Mouse (Mus musculus): Measurements from ENCODE around the gene Lmo2.
"Not testable (repeated sequence)": the region's sequence is repeated elsewhere in the genome, so short reads cannot be mapped to it uniquely, and the experiment has no call there.

Gene Lmo2

DNA sequence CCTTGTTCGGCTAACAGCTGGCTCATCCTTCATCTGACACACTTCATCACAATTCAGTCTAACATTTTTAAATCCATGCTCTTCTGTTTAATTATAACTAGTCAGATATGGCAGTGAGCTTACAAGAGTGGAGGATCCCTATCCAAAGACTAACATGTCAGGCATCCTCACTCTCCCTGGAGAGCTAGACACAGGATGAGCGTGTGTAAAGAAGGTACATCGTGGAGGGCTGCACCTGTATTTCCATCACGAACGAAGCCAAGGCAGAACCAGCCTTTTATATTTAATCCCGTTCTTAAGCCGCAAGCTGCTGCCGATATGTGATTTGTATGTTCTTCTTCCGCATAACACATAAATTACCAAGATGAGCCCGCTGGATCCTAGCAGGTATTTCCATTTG is 25.4 kb downstream of the Lmo2 start:
- no peak for DNase-seq

DNA sequence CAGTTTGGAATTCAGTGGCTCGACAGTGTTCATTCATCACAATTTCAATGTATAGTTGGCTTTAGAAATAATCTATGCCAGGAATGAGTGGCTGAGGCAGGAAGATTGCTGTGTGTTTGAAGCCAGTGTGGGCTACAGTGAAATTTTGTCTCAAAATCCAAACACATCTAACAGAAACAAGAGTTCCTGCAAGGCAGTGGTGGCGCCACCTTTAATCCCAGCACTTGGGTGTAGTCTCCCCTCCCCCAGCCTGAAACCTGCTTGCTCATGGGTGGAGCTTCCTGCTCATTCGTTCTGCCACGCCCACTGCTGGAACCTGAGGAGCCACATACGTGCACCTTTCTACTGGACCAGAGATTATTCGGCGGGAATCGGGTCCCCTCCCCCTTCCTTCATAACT is 29.8 kb downstream of the Lmo2 start:
- not testable (repeated sequence) for DNase-seq

DNA sequence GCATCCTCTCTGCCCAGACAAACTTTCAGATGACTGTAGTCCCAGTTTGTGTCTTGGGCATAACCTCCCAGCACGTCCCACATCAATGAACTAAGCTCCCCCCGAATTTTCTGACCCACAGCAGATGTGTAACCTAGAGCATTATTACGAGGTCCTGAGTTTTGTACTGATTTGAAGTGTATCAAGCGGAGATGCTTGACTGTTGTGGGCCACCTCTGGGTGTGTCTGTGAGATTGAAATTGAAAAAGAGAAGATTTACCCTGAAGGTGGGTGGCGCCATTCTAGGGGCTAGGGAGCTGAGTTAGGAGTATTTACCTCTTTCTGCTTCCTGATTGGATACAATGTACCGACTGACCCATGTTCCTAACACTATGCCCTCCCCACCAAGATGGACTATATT is 31.9 kb downstream of the Lmo2 start:
- DNase-seq, result no peak

DNA sequence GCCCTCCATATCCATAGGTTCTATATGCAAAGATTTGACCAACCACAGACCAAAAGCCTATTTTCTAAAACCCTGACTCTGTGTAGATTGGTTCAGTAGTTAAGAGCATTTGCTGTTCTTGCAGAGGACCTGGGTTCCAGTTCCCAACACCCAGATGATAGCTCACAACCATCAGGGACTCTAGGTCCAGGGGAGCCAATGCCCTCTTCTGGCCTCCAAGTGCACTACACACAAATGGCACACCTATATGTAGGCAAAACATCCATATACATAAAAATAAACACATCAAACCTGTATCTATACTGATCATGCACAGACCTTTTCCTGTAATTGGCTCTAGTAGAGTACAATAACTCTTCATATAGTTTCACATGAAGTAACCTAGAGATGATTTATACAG is 33.5 kb downstream of the Lmo2 start:
- no peak for DNase-seq

DNA sequence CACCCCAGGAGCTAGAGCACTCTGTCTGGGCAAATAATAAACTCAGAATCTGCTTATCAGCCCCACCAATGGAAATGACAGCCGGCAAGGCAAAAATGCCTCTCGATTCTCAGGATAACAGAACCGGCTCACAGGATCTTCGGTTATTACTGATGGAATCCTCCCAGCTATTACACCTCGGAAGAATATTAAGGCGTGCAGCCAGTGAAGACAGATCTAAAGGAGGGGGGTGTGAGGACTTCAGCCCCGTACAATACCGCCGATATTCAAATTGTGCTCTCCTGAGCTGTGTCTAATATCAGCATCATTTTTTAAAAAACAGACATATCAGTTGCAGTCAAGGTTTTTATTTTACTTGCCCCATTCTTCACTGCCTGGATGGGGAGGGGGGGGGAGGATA is 34.4 kb downstream of the Lmo2 start:
- DNase-seq, result no peak

DNA sequence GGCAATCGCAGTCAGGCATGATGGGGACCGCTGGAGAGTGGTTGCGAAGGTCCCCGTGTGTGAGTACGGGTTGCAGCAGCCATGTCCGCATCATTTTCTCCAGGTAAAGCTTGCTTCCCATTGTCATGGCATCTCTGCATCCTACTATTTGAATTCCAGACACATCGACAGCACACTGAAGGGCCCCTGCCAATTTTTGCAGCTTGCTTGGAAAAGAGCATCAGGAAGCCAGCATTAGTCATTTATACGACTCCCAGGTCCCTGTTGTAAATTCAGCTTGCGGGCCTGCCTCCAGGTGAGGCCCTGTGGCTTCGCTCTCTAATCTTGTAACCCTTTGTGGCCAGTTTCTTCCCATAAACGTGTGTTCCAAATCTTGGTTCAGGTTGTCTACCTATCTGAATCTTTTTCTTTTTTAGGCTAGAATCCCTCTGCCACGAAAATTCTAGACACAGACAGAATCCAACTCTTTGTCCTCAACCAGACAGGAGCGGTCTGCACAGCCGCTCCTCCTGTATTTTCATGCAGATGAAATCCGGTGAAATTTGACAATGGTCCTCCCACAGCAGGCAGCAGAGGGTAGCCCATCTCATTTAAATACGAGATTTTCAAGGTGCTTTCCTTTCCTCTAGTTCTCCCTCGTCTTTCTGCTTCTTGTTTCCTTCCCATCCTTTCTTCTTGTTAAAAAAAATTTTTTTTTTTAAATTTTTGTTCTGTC is 35.0 kb downstream of the Lmo2 start:
- DNase-seq, result no peak

DNA sequence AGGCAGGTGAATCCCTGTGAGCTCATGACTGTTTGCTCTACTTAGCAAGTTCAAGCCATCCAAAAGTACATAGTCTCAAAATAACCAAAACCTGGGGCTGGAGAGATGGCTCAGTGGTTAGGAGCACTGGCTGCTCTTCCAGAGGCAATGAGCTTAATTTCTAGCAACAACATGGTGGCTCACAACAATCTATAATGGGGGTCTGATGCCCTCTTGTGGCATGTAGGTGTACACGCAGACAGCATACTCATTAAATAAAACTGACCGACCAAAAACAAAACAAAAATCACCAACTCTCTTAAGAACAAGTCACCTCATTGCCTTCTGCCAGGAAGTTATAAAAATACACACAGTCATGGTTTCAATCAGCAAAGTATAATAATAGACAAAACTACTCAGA is 43.3 kb downstream of the Lmo2 start:
- no peak for DNase-seq

DNA sequence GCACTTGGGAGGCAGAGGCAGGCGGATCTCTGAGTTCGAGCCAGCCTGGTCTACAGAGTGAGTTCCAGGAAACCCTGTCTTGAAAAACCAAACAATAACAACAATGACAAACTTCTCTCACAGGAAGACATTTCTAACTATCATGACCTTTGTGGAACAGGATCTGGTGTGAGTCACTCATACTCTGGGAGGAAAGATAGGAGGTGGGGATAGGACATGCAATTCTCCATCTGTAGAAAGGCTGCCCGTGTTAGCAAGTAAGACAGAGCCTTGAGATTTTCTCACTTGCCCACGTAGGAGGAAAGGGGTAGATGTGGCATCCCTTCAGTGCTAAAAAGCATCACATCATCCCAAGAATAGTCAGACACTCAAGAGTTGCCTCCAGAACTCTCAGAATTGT is 44.1 kb downstream of the Lmo2 start:
- DNase-seq, result no peak

DNA sequence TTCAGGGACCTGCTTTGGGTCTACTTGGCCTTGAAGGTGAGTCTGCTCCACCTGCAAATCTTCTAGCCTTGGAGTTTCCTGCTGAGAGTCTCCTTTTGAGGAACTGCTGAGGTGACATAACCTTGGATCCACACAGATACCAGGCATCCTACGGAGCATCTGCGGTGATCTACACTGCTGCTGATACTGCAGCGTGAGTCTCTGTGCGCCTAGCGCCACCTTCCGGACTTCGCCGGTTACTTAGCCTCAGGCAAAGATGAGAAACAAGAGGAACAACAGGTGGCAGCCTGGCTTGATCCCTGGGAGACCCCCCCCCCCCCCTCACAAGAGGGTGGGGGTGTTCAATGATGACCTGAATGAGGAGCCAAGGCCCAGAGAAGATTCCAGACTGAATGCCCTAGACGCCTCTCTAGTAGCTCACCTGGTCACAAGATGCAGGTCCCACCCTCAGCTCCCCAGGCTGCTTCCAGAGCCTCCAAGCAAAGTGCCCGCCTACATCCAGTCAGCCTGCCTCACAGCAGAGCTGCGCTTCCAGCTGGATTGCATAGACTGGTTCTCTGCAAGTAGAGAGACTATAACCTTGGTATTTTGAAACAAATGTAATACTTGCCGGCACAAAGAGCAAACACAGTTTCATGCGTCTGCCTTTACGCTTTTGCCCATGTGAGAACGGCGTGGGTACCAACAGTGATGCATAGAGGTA is 45.1 kb downstream of the Lmo2 start:
- DNase-seq, result peak; percentile 40 to 47

DNA sequence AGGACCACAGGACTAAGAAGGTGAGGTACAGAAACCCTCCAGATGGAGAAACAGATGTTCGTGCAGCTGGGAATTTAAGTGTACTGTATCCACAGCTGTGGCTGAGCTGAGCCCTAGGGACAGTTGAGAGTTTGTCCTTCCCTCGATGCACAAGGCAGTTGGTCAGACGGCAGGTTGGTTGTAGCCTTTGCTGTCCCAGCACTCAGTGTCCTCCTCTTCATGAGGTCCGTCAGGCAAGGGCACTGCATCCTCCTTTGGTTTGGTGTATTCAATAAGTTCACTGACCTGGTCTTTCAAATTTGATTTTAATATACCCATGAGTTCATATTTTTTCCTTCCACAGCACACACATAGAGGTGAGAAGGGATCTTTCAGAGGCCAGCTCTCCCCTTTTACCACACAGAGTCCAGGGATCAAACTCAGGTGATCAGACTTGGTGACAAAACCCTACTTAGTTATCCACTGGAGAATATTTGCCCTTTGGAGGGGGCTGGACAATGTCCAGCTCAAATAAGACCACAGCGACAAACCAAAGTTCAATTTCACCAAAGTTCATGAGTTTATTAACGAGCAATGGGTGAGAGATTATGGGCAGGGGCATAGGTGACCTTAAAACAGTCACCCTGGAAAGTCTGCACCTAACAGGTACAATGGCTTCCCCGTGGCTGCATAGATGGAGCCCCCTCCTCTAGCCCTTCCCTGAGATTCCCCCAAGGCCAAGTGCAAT is 50.2 kb downstream of the Lmo2 start:
- DNase-seq, result no peak

DNA sequence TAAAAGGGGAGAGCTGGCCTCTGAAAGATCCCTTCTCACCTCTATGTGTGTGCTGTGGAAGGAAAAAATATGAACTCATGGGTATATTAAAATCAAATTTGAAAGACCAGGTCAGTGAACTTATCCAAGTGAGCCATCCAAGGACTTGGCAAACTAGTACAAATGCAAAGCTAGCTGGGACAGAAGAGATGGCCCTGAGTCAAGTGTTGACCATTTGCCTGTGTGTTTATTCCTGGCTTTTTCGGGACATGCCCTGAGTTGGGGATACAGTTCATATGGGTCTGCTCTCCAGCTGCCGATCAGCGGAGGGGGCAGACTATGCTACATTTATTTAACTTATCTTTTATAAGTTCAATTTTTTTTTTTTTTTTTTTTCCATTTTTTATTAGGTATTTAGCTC is 51.1 kb downstream of the Lmo2 start:
- DNase-seq, result not testable (repeated sequence)

DNA sequence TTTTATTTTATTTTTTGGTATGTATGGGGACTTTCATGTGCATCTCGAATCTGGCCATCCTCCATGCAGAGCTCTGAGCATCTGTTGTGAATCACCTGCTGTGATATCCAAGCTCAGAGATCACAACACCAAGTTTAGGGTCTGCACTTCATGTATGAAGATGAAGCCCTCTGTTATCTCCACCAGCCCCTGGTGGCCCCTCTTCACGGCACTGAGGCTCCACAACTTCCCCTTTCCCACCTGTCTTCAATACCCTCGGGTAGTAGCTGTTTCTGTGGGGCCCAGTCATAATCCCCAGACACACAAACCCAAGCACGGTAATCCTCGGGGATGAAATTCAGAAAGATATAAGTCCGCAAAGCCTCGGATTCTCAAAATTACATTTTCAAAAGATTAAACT is 65.3 kb downstream of the Lmo2 start:
- no peak for DNase-seq

DNA sequence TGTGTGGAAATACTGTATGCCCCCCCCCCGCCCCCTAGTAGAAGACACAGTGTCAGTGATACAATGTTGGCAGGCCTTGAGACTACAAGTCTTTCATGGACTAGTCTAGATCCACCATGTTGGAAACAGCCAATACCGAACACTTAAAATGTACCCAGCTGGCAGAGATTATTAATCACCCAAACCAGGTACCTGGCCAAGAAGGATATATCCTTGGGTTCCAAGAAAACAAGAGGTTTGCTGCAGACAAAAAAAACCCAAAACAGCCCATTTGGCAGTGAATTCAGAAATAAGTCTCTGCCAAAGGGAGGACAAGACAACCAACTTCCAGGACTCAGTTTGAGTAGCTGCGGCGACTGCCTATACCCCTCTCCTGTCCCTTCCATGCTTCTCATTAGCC is 66.9 kb downstream of the Lmo2 start:
- no peak for DNase-seq

DNA sequence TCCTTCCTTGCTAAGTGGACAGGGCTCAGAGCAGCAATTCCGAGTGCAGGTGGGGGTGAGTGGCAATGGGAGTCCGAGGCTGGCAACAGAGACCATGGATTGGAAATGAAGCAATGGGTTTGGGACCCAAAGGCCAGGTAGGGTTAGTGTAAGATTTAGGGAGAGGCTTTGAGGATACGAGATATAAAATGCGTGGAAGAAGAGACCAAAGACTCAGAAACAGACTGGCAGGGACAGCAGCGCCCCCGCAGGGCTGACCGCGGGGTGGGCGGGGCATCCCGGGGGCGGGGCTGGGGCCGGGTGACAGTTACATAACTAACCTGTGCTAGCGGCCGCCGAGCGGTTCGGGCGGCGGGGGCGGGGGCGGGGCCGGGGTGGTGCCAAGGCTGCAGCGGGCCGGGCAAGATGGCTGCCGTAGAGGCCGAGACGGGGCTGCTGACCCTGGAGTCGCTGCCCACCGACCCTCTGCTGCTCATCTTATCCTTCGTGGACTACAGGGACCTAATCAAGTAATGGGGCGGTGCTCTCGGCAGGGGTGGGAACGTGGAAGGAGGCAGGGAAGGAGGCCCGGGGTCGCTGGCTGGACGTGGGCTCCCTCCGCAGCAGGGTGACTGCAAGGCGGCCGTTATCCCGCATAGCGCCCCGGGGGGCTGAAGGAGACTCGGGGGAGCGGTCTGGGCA is 69.8 kb downstream of the Lmo2 start, which contains the start of gene Fbxo3:
Fbxo3 (plus strand) TSS at position 264 of the 681 bp plus-strand sequence.
- peak; percentile 84 to 93 for DNase-seq

DNA sequence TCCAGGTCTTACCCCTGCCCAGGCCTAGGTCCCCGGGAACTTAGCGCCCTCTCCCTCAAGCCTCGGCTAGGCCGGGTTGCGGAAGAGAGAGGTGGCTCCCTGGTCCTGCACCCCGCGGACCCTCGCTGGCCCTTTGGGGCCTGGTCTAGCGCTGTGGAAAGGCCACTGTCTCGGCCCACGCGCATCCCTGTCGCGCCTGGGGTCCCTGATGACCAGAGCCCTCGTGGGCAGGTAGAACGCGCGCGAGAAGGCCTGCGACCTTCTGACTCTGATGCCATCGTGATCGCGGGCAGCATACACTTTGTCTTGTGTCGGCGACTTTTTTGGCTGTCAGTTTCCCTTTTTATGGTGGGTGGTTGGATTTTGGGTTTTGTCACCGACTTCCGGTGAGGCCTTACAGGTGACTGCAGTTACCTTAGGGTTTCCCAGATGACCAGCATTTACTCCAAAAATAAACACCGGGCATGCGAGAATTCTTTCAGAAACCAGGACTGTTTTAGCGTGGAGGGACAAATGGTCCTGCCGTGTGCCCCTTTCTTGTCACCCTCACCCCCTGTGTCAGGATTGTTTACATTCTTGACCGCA is 70.4 kb downstream of the Lmo2 start, which contains the start of gene 4931422A03Rik:
4931422A03Rik (minus strand) TSS at position 223 of the 585 bp plus-strand sequence.
- DNase-seq, result no peak

DNA sequence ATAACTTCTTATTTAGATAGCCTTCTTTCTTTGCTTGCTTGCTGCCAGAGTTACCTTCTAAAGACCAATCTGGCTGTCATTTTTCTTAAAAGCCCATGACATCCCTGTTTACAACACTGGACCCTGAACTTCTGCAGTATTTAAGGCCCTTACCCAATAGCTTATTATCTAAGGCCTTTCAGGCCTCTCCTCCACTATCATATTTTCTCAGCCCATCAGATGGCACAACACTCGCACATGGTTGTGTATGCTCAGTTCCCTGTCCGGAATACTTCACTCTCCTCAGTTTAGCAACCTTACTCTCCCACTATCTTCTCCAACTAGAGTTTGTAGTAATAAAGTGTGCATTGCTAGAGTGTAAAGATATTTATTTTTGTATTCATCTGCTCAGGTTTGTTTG is 71.3 kb downstream of the Lmo2 start:
- DNase-seq, result no peak

DNA sequence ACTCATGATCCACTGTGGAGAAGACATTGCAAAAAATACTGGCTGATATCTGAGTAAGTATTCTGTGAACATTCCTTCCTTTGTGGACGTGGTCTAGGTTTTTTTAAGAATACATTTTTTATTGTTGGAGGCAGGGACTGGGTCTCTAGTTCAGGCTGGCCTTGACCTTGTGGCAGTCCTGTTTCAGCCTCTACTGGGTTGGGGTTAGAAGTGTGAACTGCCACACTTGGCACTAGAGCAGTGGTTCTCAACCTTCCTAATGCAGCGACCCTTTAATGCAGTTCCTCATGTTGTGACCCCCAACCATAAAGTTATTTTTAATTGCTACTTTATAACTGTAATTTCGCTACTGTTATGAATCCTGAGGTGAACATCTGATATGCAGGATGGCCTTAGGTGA is 72.6 kb downstream of the Lmo2 start:
- no peak for DNase-seq
